Mouse (Mus musculus): Measurements from ENCODE around the gene Brdt. TPM values are rescaled to one million over a fixed set of nuclear protein-coding genes. Genes with fewer than 3 reads are reported as not detected.

The Brdt gene
- polyA plus RNA-seq, 1 experiment from 2014 or later, result 4.2 TPM

- DNase-seq (ENCODE audit: low spot score) (peak; percentile 94), ATAC-seq (ENCODE audit: low read depth) (peak; percentile 94)
- H3K4me1 ChIP-seq (ENCODE audit: control insufficient read depth, insufficient read depth, low read length), result peaks cover 5% of the 10 kb centered on the region; the same call in 1 of the 2 replicates
- peak within 1 kb of the TSS; percentile 93 for H3K27ac ChIP-seq (replicated peaks; ENCODE audit: low read depth, low read length)
- peak within 1 kb of the TSS; percentile 78 for H3K4me3 ChIP-seq (ENCODE audit: low read depth, low read length)
- no peaks in the 10 kb centered on the region for H3K36me3 ChIP-seq (ENCODE audit: control insufficient read depth, insufficient read depth, low read length)
- H3K9me3 ChIP-seq (ENCODE audit: control insufficient read depth, low read length), result no peaks in the 10 kb centered on the region
- peak within 1 kb of the TSS; percentile 92 for H3K9ac ChIP-seq (ENCODE audit: low read depth, low read length)
- peak within 1 kb of the TSS; percentile 58 for H3K4me2 ChIP-seq (ENCODE audit: low read depth, low read length)
- 0% methylated on average over 18 of the region's 54 CpGs for WGBS
- no peaks in the 10 kb centered on the region for H3K27me3 ChIP-seq (replicated peaks; ENCODE audit: control insufficient read depth, insufficient read depth, low read length)
Measured at GRCm38 (mm10) chr5:107289234-107289764, 41.7 kb upstream of the Brdt start, which contains the start of gene Tgfbr3. Gene Tgfbr3 (minus strand): TSS chr5:107289629.

GRCm38 (mm10) chr5:107289986-107290385 lies 41.0 kb upstream of the Brdt start:
- H3K9me3 ChIP-seq (ENCODE audit: control insufficient read depth, low read length), result no peaks in the 10 kb centered on the region
- peak overlapping the region; percentile 78 for H3K4me3 ChIP-seq (ENCODE audit: low read depth, low read length)
- 0 out of 2 replicates have a peak, but pooled peaks cover 4% of the 10 kb centered on the region for H3K4me1 ChIP-seq (ENCODE audit: control insufficient read depth, insufficient read depth, low read length)
- DNase-seq (ENCODE audit: low spot score) (no peak), ATAC-seq (ENCODE audit: low read depth) (no peak)
- peak overlapping the region; percentile 58 for H3K4me2 ChIP-seq (ENCODE audit: low read depth, low read length)
- H3K9ac ChIP-seq (ENCODE audit: low read depth, low read length), result peak overlapping the region; percentile 92; the same call in 1 of the 2 replicates
- no peaks in the 10 kb centered on the region for H3K36me3 ChIP-seq (ENCODE audit: control insufficient read depth, insufficient read depth, low read length)
- WGBS, result 30% methylated on average over 8 of the region's 8 CpGs
- peak overlapping the region; percentile 93 for H3K27ac ChIP-seq (replicated peaks; ENCODE audit: low read depth, low read length)
- no peaks in the 10 kb centered on the region for H3K27me3 ChIP-seq (replicated peaks; ENCODE audit: control insufficient read depth, insufficient read depth, low read length)

- Histone ChIP-seq H3K4me1 (ENCODE audit: control insufficient read depth, insufficient read depth, low read length) (peaks cover 21% of the 10 kb centered on the region), H3K36me3 (ENCODE audit: control insufficient read depth, insufficient read depth, low read length) (no peaks in the 10 kb centered on the region), H3K9me3 (ENCODE audit: control insufficient read depth, low read length) (no peaks in the 10 kb centered on the region), H3K27me3 (replicated peaks; ENCODE audit: control insufficient read depth, insufficient read depth, low read length) (no peaks in the 10 kb centered on the region), H3K4me3 (ENCODE audit: low read depth, low read length) (no peak overlapping the region), H3K9ac (ENCODE audit: low read depth, low read length) (no peak overlapping the region), H3K27ac (replicated peaks; ENCODE audit: low read depth, low read length) (no peak overlapping the region), H3K4me2 (ENCODE audit: low read depth, low read length) (no peak overlapping the region)
- whole genome bisulfite sequencing, result 87% methylated on average over 4 of the region's 4 CpGs
- DNase-seq (ENCODE audit: low spot score) (no peak), ATAC-seq (ENCODE audit: low read depth) (no peak)
Measured at GRCm38 (mm10) chr5:107294041-107294440, 36.9 kb upstream of the Brdt start.

- Histone ChIP-seq H3K4me1 (ENCODE audit: control insufficient read depth, insufficient read depth, low read length) (peaks cover 17% of the 10 kb centered on the region), H3K4me3 (ENCODE audit: low read depth, low read length) (no peak overlapping the region), H3K9me3 (ENCODE audit: control insufficient read depth, low read length) (no peaks in the 10 kb centered on the region), H3K36me3 (ENCODE audit: control insufficient read depth, insufficient read depth, low read length) (no peaks in the 10 kb centered on the region), H3K27me3 (replicated peaks; ENCODE audit: control insufficient read depth, insufficient read depth, low read length) (no peaks in the 10 kb centered on the region), H3K27ac (replicated peaks; ENCODE audit: low read depth, low read length) (0 out of 2 replicates have a peak overlapping the region, but pooled peaks have one; percentile 6), H3K4me2 (ENCODE audit: low read depth, low read length) (no peak overlapping the region), H3K9ac (ENCODE audit: low read depth, low read length) (no peak overlapping the region)
- WGBS, result 59% methylated on average over 8 of the region's 8 CpGs
- DNase-seq (ENCODE audit: low spot score) (peak; percentile 77), ATAC-seq (ENCODE audit: low read depth) (peak; percentile 44; the same call in 1 of the 2 replicates)
Measured at GRCm38 (mm10) chr5:107295061-107295816, 35.7 kb upstream of the Brdt start.

- Histone ChIP-seq H3K27ac (replicated peaks; ENCODE audit: low read depth, low read length) (peak overlapping the region; percentile 6), H3K9me3 (ENCODE audit: control insufficient read depth, low read length) (no peaks in the 10 kb centered on the region), H3K4me2 (ENCODE audit: low read depth, low read length) (peak overlapping the region; percentile 42), H3K36me3 (ENCODE audit: control insufficient read depth, insufficient read depth, low read length) (no peaks in the 10 kb centered on the region), H3K9ac (ENCODE audit: low read depth, low read length) (peak overlapping the region; percentile 3; the same call in 1 of the 2 replicates), H3K27me3 (replicated peaks; ENCODE audit: control insufficient read depth, insufficient read depth, low read length) (no peaks in the 10 kb centered on the region), H3K4me1 (ENCODE audit: control insufficient read depth, insufficient read depth, low read length) (peaks cover 17% of the 10 kb centered on the region), H3K4me3 (ENCODE audit: low read depth, low read length) (0 out of 2 replicates have a peak overlapping the region, but pooled peaks have one; percentile 9)
- ATAC-seq (ENCODE audit: low read depth) (peak; percentile 30; the same call in 1 of the 2 replicates), DNase-seq (ENCODE audit: low spot score) (no peak)
- 42% methylated on average over 16 of the region's 16 CpGs for WGBS
Measured at GRCm38 (mm10) chr5:107295817-107296511, 35.0 kb upstream of the Brdt start.

GRCm38 (mm10) chr5:107296512-107297322 lies 34.2 kb upstream of the Brdt start:
- H3K9me3 ChIP-seq (ENCODE audit: control insufficient read depth, low read length), result no peaks in the 10 kb centered on the region
- ATAC-seq (ENCODE audit: low read depth), result peak; percentile 55; the same call in 1 of the 2 replicates
- peaks cover 17% of the 10 kb centered on the region for H3K4me1 ChIP-seq (ENCODE audit: control insufficient read depth, insufficient read depth, low read length)
- H3K4me3 ChIP-seq (ENCODE audit: low read depth, low read length), result 0 out of 2 replicates have a peak overlapping the region, but pooled peaks have one; percentile 9
- peak overlapping the region; percentile 42 for H3K4me2 ChIP-seq (ENCODE audit: low read depth, low read length)
- H3K36me3 ChIP-seq (ENCODE audit: control insufficient read depth, insufficient read depth, low read length), result no peaks in the 10 kb centered on the region
- 25% methylated on average over 9 of the region's 9 CpGs for WGBS
- no peaks in the 10 kb centered on the region for H3K27me3 ChIP-seq (replicated peaks; ENCODE audit: control insufficient read depth, insufficient read depth, low read length)
- H3K9ac ChIP-seq (ENCODE audit: low read depth, low read length), result peak overlapping the region; percentile 3; the same call in 1 of the 2 replicates
- DNase-seq (ENCODE audit: low spot score), result peak; percentile 77
- H3K27ac ChIP-seq (replicated peaks; ENCODE audit: low read depth, low read length), result peak overlapping the region; percentile 6

GRCm38 (mm10) chr5:107298854-107299253 lies 32.1 kb upstream of the Brdt start:
- no peak for ATAC-seq (ENCODE audit: low read depth)
- Histone ChIP-seq H3K4me2 (ENCODE audit: low read depth, low read length) (no peak overlapping the region), H3K4me3 (ENCODE audit: low read depth, low read length) (no peak overlapping the region), H3K27me3 (replicated peaks; ENCODE audit: control insufficient read depth, insufficient read depth, low read length) (no peaks in the 10 kb centered on the region), H3K27ac (replicated peaks; ENCODE audit: low read depth, low read length) (no peak overlapping the region), H3K36me3 (ENCODE audit: control insufficient read depth, insufficient read depth, low read length) (no peaks in the 10 kb centered on the region), H3K9me3 (ENCODE audit: control insufficient read depth, low read length) (no peaks in the 10 kb centered on the region), H3K4me1 (ENCODE audit: control insufficient read depth, insufficient read depth, low read length) (peaks cover 24% of the 10 kb centered on the region), H3K9ac (ENCODE audit: low read depth, low read length) (no peak overlapping the region)
- 69% methylated on average over 11 of the region's 11 CpGs for WGBS
- DNase-seq (ENCODE audit: low spot score), result no peak
